9 mouse cellular contexts compared by ENCODE assay signal in genomic region chr8:70084191-70085065, GRCm38 (mm10). TPM values are rescaled to one million over a fixed set of nuclear protein-coding genes. Genes with fewer than 3 reads are reported as not detected.
DNase-seq lines count a peak whose midpoint lies in the region; ATAC-seq lines count a peak whose summit lies in the region.
"Had no signal": no experiment of that assay in that cellular context is flagged by ENCODE, and none has a peak within 500 bp of the region (broad histone marks: within the 10 kb centered on the region; RNA-seq: fewer than 3 reads in every experiment).

No protein-coding gene starts in this region.

- no peak overlapping the region for H3K27ac ChIP-seq in kidney, embryonic 15.5 days
- no peak overlapping the region for H3K27ac ChIP-seq in forebrain, embryonic 10.5 days
- H3K27ac ChIP-seq in liver, embryonic 11.5 days (ENCODE audit: low read depth, low read length) = no peak overlapping the region
- no peak overlapping the region for H3K27ac ChIP-seq in stomach, embryonic 15.5 days

- H3K4me2 ChIP-seq in kidney, embryonic 15.5 days = peak overlapping the region; percentile 75
- H3K4me2 ChIP-seq in liver, embryonic 11.5 days = peak overlapping the region; percentile 58
- peak overlapping the region; percentile 71 for H3K4me2 ChIP-seq in stomach, embryonic 15.5 days

- H3K4me3 ChIP-seq in kidney, embryonic 15.5 days (replicated peaks) = peak overlapping the region; percentile 44
- peak overlapping the region; percentile 52 for H3K4me3 ChIP-seq in forebrain, embryonic 10.5 days
- peak overlapping the region; percentile 34 for H3K4me3 ChIP-seq in liver, embryonic 11.5 days (ENCODE audit: low read depth, low read length)
- H3K4me3 ChIP-seq in stomach, embryonic 15.5 days (replicated peaks) = peak overlapping the region; percentile 35

- H3K36me3 ChIP-seq in kidney, embryonic 15.5 days = no peaks in the 10 kb centered on the region
- H3K36me3 ChIP-seq in forebrain, embryonic 10.5 days (replicated peaks) = no peaks in the 10 kb centered on the region
- H3K36me3 ChIP-seq in liver, embryonic 11.5 days (ENCODE audit: control insufficient read depth, insufficient read depth, low read length) = no peaks in the 10 kb centered on the region
- no peaks in the 10 kb centered on the region for H3K36me3 ChIP-seq in stomach, embryonic 15.5 days

- H3K9me3 ChIP-seq in kidney, embryonic 15.5 days (replicated peaks) = no peaks in the 10 kb centered on the region
- H3K9me3 ChIP-seq in forebrain, embryonic 10.5 days = no peaks in the 10 kb centered on the region
- H3K9me3 ChIP-seq in liver, embryonic 11.5 days (ENCODE audit: control insufficient read depth, low read length) = no peaks in the 10 kb centered on the region
- no peaks in the 10 kb centered on the region for H3K9me3 ChIP-seq in stomach, embryonic 15.5 days

- 2% methylated on average over 71 of the region's 71 CpGs for WGBS in kidney, embryonic 15.5 days
- WGBS in forebrain, embryonic 10.5 days = 2% methylated on average over 71 of the region's 71 CpGs
- 3% methylated on average over 71 of the region's 71 CpGs for WGBS in liver, embryonic 11.5 days
- WGBS in stomach, embryonic 15.5 days = 3% methylated on average over 71 of the region's 71 CpGs

- ATAC-seq in kidney, embryonic 15.5 days (replicated peaks; ENCODE audit: low FRiP score) = no peak
- ATAC-seq in cerebellum, adult (ENCODE audit: insufficient number of reproducible peaks, low FRiP score, low TSS enrichment) = 0 out of 2 replicates have a peak, but pooled peaks have one; percentile 24
- ATAC-seq in liver, embryonic 11.5 days (replicated peaks; ENCODE audit: low FRiP score) = no peak
- no peak for ATAC-seq in stomach, embryonic 15.5 days (ENCODE audit: insufficient read depth, low FRiP score, low read depth)
- ATAC-seq: Patski had no signal

- peaks cover 31% of the 10 kb centered on the region for H3K4me1 ChIP-seq in kidney, embryonic 15.5 days
- peaks cover 38% of the 10 kb centered on the region for H3K4me1 ChIP-seq in forebrain, embryonic 10.5 days
- peaks cover 8% of the 10 kb centered on the region for H3K4me1 ChIP-seq in liver, embryonic 11.5 days (replicated peaks; ENCODE audit: control insufficient read depth, insufficient read depth, low read length)
- H3K4me1 ChIP-seq in stomach, embryonic 15.5 days = peaks cover 21% of the 10 kb centered on the region

- H3K27me3 ChIP-seq in kidney, embryonic 15.5 days = peaks cover 82% of the 10 kb centered on the region
- peaks cover 85% of the 10 kb centered on the region for H3K27me3 ChIP-seq in forebrain, embryonic 10.5 days (ENCODE audit: poor library complexity, severe bottlenecking)
- peaks cover 76% of the 10 kb centered on the region for H3K27me3 ChIP-seq in liver, embryonic 11.5 days (replicated peaks; ENCODE audit: control insufficient read depth, insufficient read depth, low read length)
- peaks cover 75% of the 10 kb centered on the region for H3K27me3 ChIP-seq in stomach, embryonic 15.5 days (replicated peaks)

- DNase-seq in kidney, adult 9 months = no peak
- DNase-seq in forebrain, embryonic 10.5 days (ENCODE audit: extremely low spot score, low spot score) = peak; percentile 46
- peak; percentile 52 for DNase-seq in liver, embryonic 11.5 days (ENCODE audit: low spot score)
- DNase-seq in spleen, postnatal 10 days (ENCODE audit: low spot score in 2 of 2) = no peak
- DNase-seq in left cerebral cortex, adult 18-20 months (ENCODE audit: low spot score in 2 of 2) = no peak

- peak overlapping the region; percentile 19; the same call in 1 of the 2 replicates for H3K9ac ChIP-seq in kidney, embryonic 15.5 days
- no peak overlapping the region for H3K9ac ChIP-seq in liver, embryonic 11.5 days (ENCODE audit: low read depth, low read length)
- H3K9ac ChIP-seq in stomach, embryonic 15.5 days = no peak overlapping the region

RNA-seq across cellular contexts. Expression of gene Hapln4, which starts 1.2 kb away (rescaled TPM):
- 0.35 TPM in 1 of 2 replicates, not detected in the other for polyA plus RNA-seq in kidney, embryonic 15.5 days (2015; fragmentation: Nextera tagmentation; extraction: Ambion mirVana)
- 0.05 and 0.12 TPM in 2 replicates for polyA plus RNA-seq in forebrain, embryonic 10.5 days (2016; fragmentation: Nextera tagmentation; extraction: Ambion mirVana)
- 0.27 and 0.64 TPM in 2 replicates for polyA plus RNA-seq in liver, embryonic 11.5 days (2014; fragmentation: Nextera tagmentation; extraction: Ambion mirVana)
- 0.10 and 0.14 TPM in 2 replicates for polyA plus RNA-seq in stomach, embryonic 15.5 days (2015; fragmentation: Nextera tagmentation; extraction: Ambion mirVana)
- total RNA-seq in left cerebral cortex, adult 18-20 months (2021) = 100 to 1,000 TPM in 1 of 2 experiments, 10 to 100 TPM in 1; 97.9 to 111 TPM

RNA-seq across cellular contexts. Expression of gene Tm6sf2, which starts 11.7 kb away (rescaled TPM):
- 1.0 TPM in 2 replicates for polyA plus RNA-seq in kidney, embryonic 15.5 days (2015; fragmentation: Nextera tagmentation; extraction: Ambion mirVana)
- 0.35 and 0.68 TPM in 2 replicates for polyA plus RNA-seq in forebrain, embryonic 10.5 days (2016; fragmentation: Nextera tagmentation; extraction: Ambion mirVana)
- 0.60 and 0.82 TPM in 2 replicates for polyA plus RNA-seq in liver, embryonic 11.5 days (2014; fragmentation: Nextera tagmentation; extraction: Ambion mirVana)
- polyA plus RNA-seq in stomach, embryonic 15.5 days (2015; fragmentation: Nextera tagmentation; extraction: Ambion mirVana) = 7.0 and 9.9 TPM in 2 replicates
- 1 to 10 TPM; 3.6 to 4.2 TPM for total RNA-seq in left cerebral cortex, adult 18-20 months (2021)

RNA-seq across cellular contexts. Expression of gene Ncan, which starts 36.2 kb away (rescaled TPM):
- 0.32 and 0.64 TPM in 2 replicates for polyA plus RNA-seq in kidney, embryonic 15.5 days (2015; fragmentation: Nextera tagmentation; extraction: Ambion mirVana)
- polyA plus RNA-seq in forebrain, embryonic 10.5 days (2016; fragmentation: Nextera tagmentation; extraction: Ambion mirVana) = 10.5 and 13.5 TPM in 2 replicates
- polyA plus RNA-seq in liver, embryonic 11.5 days (2014; fragmentation: Nextera tagmentation; extraction: Ambion mirVana) = 0.08 and 0.15 TPM in 2 replicates
- polyA plus RNA-seq in stomach, embryonic 15.5 days (2015; fragmentation: Nextera tagmentation; extraction: Ambion mirVana) = 1.8 TPM in 2 replicates
- total RNA-seq in left cerebral cortex, adult 18-20 months (2021) = 100 to 1,000 TPM; 137 to 145 TPM

RNA-seq across cellular contexts. Expression of gene Sugp1, which starts 41.8 kb away (rescaled TPM):
- 44.1 and 48.7 TPM in 2 replicates for polyA plus RNA-seq in kidney, embryonic 15.5 days (2015; fragmentation: Nextera tagmentation; extraction: Ambion mirVana)
- 53.4 and 55.3 TPM in 2 replicates for polyA plus RNA-seq in forebrain, embryonic 10.5 days (2016; fragmentation: Nextera tagmentation; extraction: Ambion mirVana)
- polyA plus RNA-seq in liver, embryonic 11.5 days (2014; fragmentation: Nextera tagmentation; extraction: Ambion mirVana) = 30.8 and 32.4 TPM in 2 replicates
- 37.3 and 42.0 TPM in 2 replicates for polyA plus RNA-seq in stomach, embryonic 15.5 days (2015; fragmentation: Nextera tagmentation; extraction: Ambion mirVana)
- total RNA-seq in left cerebral cortex, adult 18-20 months (2021) = 10 to 100 TPM; 46.8 to 47.1 TPM

RNA-seq across cellular contexts. Expression of gene Mau2, which starts 41.9 kb away (rescaled TPM):
- 51.7 and 55.7 TPM in 2 replicates for polyA plus RNA-seq in kidney, embryonic 15.5 days (2015; fragmentation: Nextera tagmentation; extraction: Ambion mirVana)
- polyA plus RNA-seq in forebrain, embryonic 10.5 days (2016; fragmentation: Nextera tagmentation; extraction: Ambion mirVana) = 54.5 and 58.6 TPM in 2 replicates
- 42.1 and 46.5 TPM in 2 replicates for polyA plus RNA-seq in liver, embryonic 11.5 days (2014; fragmentation: Nextera tagmentation; extraction: Ambion mirVana)
- polyA plus RNA-seq in stomach, embryonic 15.5 days (2015; fragmentation: Nextera tagmentation; extraction: Ambion mirVana) = 44.7 and 47.9 TPM in 2 replicates
- total RNA-seq in left cerebral cortex, adult 18-20 months (2021) = 10 to 100 TPM; 67.6 to 69.9 TPM

Comparison
In these comparisons a context has a peak if more than half of its experiments do, and no peak if none do; other contexts are left out.
1. DNase-seq: peak in forebrain, embryonic 10.5 days (single experiment) and liver, embryonic 11.5 days (single experiment); none in kidney, adult 9 months (single experiment), spleen, postnatal 10 days (0 of 2) and left cerebral cortex, adult 18-20 months (0 of 2).
2. Peak in every context shown above with its lines, with median percentiles within 50 percentile points of each other: H3K4me2 ChIP-seq and H3K4me3 ChIP-seq.